Mouse (Mus musculus) CH12.LX (cell line): ENCODE results near the gene H1f0. TPM values are rescaled to one million over a fixed set of nuclear protein-coding genes. Genes with fewer than 3 reads are reported as not detected.

Experiments
- DNase-seq: peaks from one replicate; pipeline ENCODE4 v3.0.0-alpha.2; 2013; ENCODE audit errors: extremely low read depth
- H3K27ac ChIP-seq: 2 replicates; pipeline ENCODE4 v1.5.1; 2012; ENCODE audit warnings: low read depth, mild to moderate bottlenecking, control low read depth, moderate library complexity; ENCODE audit not compliant: insufficient read depth
- H3K27me3 ChIP-seq: replicated peaks from 2 replicates; pipeline ENCODE3; 2012; ENCODE audit warnings: inconsistent platforms
- H3K36me3 ChIP-seq, 2 experiments: replicated peaks in 1 of 2; 2 replicates each; pipeline versions ENCODE3 to v1.6.1; 2012; ENCODE audit warnings: inconsistent platforms in 1 of 2, low read length in 1 of 2, mild to moderate bottlenecking in 1 of 2, mixed read lengths in 1 of 2, moderate library complexity in 1 of 2; ENCODE audit not compliant: control insufficient read depth in 1 of 2, insufficient read depth in 1 of 2
- H3K4me1 ChIP-seq, 2 experiments: 2 replicates each; pipeline ENCODE4 v1.6.1; 2012; ENCODE audit warnings: inconsistent platforms in 1 of 2, moderate library complexity in 1 of 2; ENCODE audit not compliant: insufficient read depth in 2 of 2, control insufficient read depth in 1 of 2
- H3K4me2 ChIP-seq: 2 replicates; pipeline ENCODE4 v1.6.1; 2012; ENCODE audit warnings: low read depth, mild to moderate bottlenecking, control low read depth; ENCODE audit not compliant: poor library complexity, insufficient read depth, severe bottlenecking
- H3K4me3 ChIP-seq, 3 experiments: fragments of 150-350 bp in 1 of 3; sonication (generic) in 1 of 3; replicated peaks in 1 of 3; 2 replicates each; pipeline versions ENCODE3 to v1.5.1; 2011 to 2012; ENCODE audit warnings: low read depth in 2 of 3, low read length in 2 of 3, mild to moderate bottlenecking in 2 of 3, moderate library complexity in 2 of 3, control low read depth in 1 of 3, improper control_type of control experiment in 1 of 3, inconsistent platforms in 1 of 3, mixed read lengths in 1 of 3; ENCODE audit not compliant: poor library complexity in 1 of 3
- H3K79me2 ChIP-seq: replicated peaks from 2 replicates; pipeline ENCODE4 v1.6.1; 2012; ENCODE audit warnings: mild to moderate bottlenecking, moderate library complexity; ENCODE audit not compliant: control insufficient read depth, poor library complexity, insufficient read depth, severe bottlenecking; ENCODE audit errors: extremely low read depth
- H3K9ac ChIP-seq: 2 replicates; pipeline ENCODE4 v1.6.1; 2012; ENCODE audit warnings: low read depth, mild to moderate bottlenecking, control low read depth, moderate library complexity; ENCODE audit not compliant: insufficient read depth
- H3K9me3 ChIP-seq: replicated peaks from 2 replicates; pipeline ENCODE3; 2012; ENCODE audit warnings: low read length, inconsistent platforms, mixed read lengths
- CHD2 ChIP-seq: IDR thresholded peaks from 2 replicates; pipeline ENCODE4 v1.6.1; 2011; ENCODE audit warnings: low read length, improper control_type of control experiment
- ETS1 ChIP-seq: conservative IDR thresholded peaks from 2 replicates; pipeline ENCODE4 v1.6.1; 2012; ENCODE audit warnings: low read depth, mild to moderate bottlenecking, inconsistent platforms, low read length, improper control_type of control experiment, moderate library complexity
- GABPA ChIP-seq: IDR thresholded peaks from 2 replicates; pipeline ENCODE4 v1.6.1; 2012; ENCODE audit warnings: low read depth, low read length, improper control_type of control experiment, inconsistent platforms; ENCODE audit not compliant: insufficient replicate concordance
- HCFC1 ChIP-seq: IDR thresholded peaks from 2 replicates; pipeline ENCODE4 v1.6.1; 2012; ENCODE audit warnings: low read depth, mild to moderate bottlenecking, inconsistent platforms, low read length, improper control_type of control experiment
- IRF4 ChIP-seq: IDR thresholded peaks from 2 replicates; pipeline ENCODE4 v1.6.1; 2014; ENCODE audit warnings: low read depth, mild to moderate bottlenecking, inconsistent platforms, low read length, improper control_type of control experiment
- MAZ ChIP-seq: IDR thresholded peaks from 2 replicates; pipeline ENCODE4 v1.6.1; 2012; ENCODE audit warnings: low read depth, mild to moderate bottlenecking, inconsistent platforms, low read length, improper control_type of control experiment, moderate library complexity
- MXI1 ChIP-seq: IDR thresholded peaks from 2 replicates; pipeline ENCODE4 v1.6.1; 2011; ENCODE audit warnings: mild to moderate bottlenecking, low read depth, low read length, improper control_type of control experiment
- MYC ChIP-seq: IDR thresholded peaks from 2 replicates; pipeline ENCODE4 v1.6.1; 2011; ENCODE audit warnings: low read depth, mild to moderate bottlenecking, improper control_type of control experiment, low read length
- NELFE ChIP-seq: IDR thresholded peaks from 2 replicates; pipeline ENCODE4 v1.6.1; 2011; ENCODE audit warnings: low read depth, low read length, improper control_type of control experiment
- NRF1 ChIP-seq: IDR thresholded peaks from 2 replicates; pipeline ENCODE4 v1.6.1; 2014; ENCODE audit warnings: low read depth, mild to moderate bottlenecking, inconsistent platforms, low read length, improper control_type of control experiment, moderate library complexity
- RCOR1 ChIP-seq: conservative IDR thresholded peaks from 2 replicates; pipeline ENCODE4 v1.6.1; 2012; ENCODE audit warnings: low read depth, mild to moderate bottlenecking, inconsistent platforms, low read length, improper control_type of control experiment
- SMC3 ChIP-seq: IDR thresholded peaks from 2 replicates; pipeline ENCODE4 v1.6.1; 2011; ENCODE audit warnings: low read depth, low read length, improper control_type of control experiment
- ZKSCAN1 ChIP-seq: IDR thresholded peaks from 2 replicates; pipeline ENCODE4 v1.6.1; 2012; ENCODE audit warnings: low read depth, inconsistent platforms, low read length, improper control_type of control experiment, borderline replicate concordance
- ZMIZ1 ChIP-seq: IDR thresholded peaks from 2 replicates; pipeline ENCODE4 v1.6.1; 2012; ENCODE audit warnings: low read depth, mild to moderate bottlenecking, inconsistent platforms, low read length, improper control_type of control experiment
- dilution Hi-C: fragments of 300-500 bp; cut with MboI; formaldehyde crosslinking; loops from 2 replicates; pipeline ENCODE4 v1.14.3; 2020; ENCODE audit warnings: low sequenced_read_pairs; ENCODE audit not compliant: extremely low pct_unique_long_range_greater_than_20kb, extremely low pct_ligation_motif_present
- in situ Hi-C: fragments of 300-500 bp; cut with MboI; formaldehyde crosslinking; loops from 3 replicates; pipeline ENCODE4 v1.14.3; 2019; ENCODE audit warnings: low sequenced_read_pairs, low pct_ligation_motif_present, low pct_unique_long_range_greater_than_20kb, mixed read lengths
- polyA plus RNA-seq: library from polyadenylated mRNA; unstranded; fragments of >175 nt; gene quantifications from 2 replicates; pipeline ENCODE4 v1.2.1, GENCODE M21; 2012; ENCODE audit warnings: low read depth; ENCODE audit not compliant: insufficient read length
- total RNA-seq, 2 experiments: library from RNA; depleted of rRNA; stranded (reverse); fragments of 300-350 nt in 1 of 2; fragments of >200 nt in 1 of 2; gene quantifications; 2 replicates each; pipeline ENCODE4 v1.2.3; 2012 to 2014

The H1f0 gene
- total and polyA plus RNA-seq, 3 experiments = 11.9 to 100 (median 15.9) TPM

DNA sequence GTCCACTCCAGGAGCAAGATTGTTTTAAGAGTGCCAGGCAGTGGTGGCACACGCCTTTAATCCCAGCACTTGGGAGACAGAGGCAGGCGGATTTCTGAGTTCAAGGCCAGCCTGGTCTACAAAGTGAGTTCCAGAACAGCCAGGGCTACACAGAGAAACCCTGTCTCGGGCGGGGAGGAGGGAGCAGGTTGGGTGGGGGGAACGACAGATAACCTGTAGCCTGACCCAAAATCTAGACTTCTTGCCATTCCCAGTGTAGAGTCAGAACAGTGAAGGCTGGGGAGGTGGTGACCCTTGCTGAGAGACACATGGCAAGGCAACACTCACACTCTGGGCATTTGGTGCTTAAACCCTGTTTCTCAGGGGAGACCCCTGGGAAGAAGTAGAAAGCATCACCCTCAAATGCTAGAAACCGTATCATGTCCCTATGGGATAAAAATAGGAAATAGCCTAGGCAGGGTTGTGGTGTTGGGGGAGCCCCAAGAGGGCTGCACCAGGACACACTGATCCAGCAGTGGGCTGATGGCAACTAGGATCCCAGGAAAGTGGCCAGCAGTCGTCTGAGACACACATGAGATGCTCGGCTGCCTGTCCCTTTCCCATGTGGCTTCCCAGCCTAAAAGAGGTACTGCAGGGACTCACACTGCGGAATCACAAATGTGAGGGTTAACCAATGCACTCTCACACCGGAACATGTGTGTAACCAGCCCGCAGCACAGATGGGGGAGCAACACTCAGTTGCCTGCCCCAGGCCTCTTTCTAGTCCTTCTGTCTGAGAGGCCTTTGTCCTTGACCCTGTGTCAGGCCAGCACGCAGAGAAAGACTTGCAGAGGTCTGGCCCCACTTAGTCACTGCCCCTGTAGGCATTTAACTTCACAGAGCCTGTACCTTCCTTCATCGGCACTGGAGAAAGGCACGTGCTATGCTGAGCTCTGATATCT is 38.8 kb upstream of the H1f0 start:
- Histone ChIP-seq H3K9me3 (no peaks in the 10 kb centered on the region), H3K4me3 (no peak overlapping the region), H3K27me3 (no peaks in the 10 kb centered on the region), H3K36me3 (peaks cover 65 to 92% of the 10 kb centered on the region in 2 experiments), H3K4me1 (peaks cover 5 to 19% of the 10 kb centered on the region in 2 experiments), H3K4me2 (no peak overlapping the region), H3K79me2 (peaks cover 5% of the 10 kb centered on the region; the same call in 1 of the 2 replicates), H3K27ac (no peak overlapping the region), H3K9ac (no peak overlapping the region)
- no peak for DNase-seq
- in situ Hi-C loops = no loop called here
- dilution Hi-C loops = no loop called here
- no peak for TF ChIP-seq RCOR1
- TF ChIP-seq NELFE = no peak
- TF ChIP-seq ZMIZ1 = no peak
- no peak for TF ChIP-seq NRF1
- no peak for TF ChIP-seq GABPA
- TF ChIP-seq IRF4 = no peak
- no peak for TF ChIP-seq MYC
- TF ChIP-seq MAZ = no peak

DNA sequence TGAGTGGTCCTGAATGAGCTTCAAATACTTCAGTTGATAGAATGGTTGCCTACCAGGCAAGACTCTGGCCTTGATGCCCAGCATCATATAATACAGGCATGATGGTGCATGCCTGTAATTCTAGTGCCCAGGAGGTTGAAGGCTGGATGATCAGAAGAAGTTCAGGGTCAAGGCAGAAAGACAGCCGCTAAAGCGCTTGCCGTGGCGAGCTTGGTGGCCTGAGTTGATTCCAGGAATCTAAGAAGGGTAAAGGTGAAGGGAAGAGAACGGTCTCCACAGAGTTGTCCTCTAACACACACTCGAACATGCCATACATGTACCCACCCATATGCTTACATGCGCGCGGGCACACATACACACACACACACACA is 38.2 kb upstream of the H1f0 start:
- Histone ChIP-seq H3K9ac (no peak overlapping the region), H3K9me3 (no peaks in the 10 kb centered on the region), H3K4me1 (peaks cover 0 to 14% of the 10 kb centered on the region in 2 experiments; a peak in 1 of 4 replicates), H3K27ac (no peak overlapping the region), H3K27me3 (no peaks in the 10 kb centered on the region), H3K79me2 (no peaks in the 10 kb centered on the region), H3K36me3 (peaks cover 68 to 97% of the 10 kb centered on the region in 2 experiments), H3K4me2 (no peak overlapping the region), H3K4me3 (no peak overlapping the region)
- TF ChIP-seq MXI1 (no peak), ETS1 (no peak), HCFC1 (no peak), CHD2 (no peak), ZKSCAN1 (no peak), IRF4 (no peak), SMC3 (no peak)
- dilution Hi-C loops = no loop called here
- in situ Hi-C loops = no loop called here
- no peak for DNase-seq
